Mouse (Mus musculus): ENCODE data around the gene Rmi2. TPM values are rescaled to one million over a fixed set of nuclear protein-coding genes. Genes with fewer than 3 reads are reported as not detected.
"Not testable (repeated sequence)": the region's sequence is repeated elsewhere in the genome, so short reads cannot be mapped to it uniquely, and the experiment has no call there.

Rmi2 gene
- polyA plus RNA-seq, 1 experiment: 4.8 TPM

GRCm38 (mm10) chr16:10790702-10791101, 44.2 kb upstream of the Rmi2 start, which contains the start of gene Prm3:
TSS of gene Prm3 (minus strand) at chr16:10790914.
- WGBS: 79% methylated on average over 9 of the region's 9 CpGs

DNA sequence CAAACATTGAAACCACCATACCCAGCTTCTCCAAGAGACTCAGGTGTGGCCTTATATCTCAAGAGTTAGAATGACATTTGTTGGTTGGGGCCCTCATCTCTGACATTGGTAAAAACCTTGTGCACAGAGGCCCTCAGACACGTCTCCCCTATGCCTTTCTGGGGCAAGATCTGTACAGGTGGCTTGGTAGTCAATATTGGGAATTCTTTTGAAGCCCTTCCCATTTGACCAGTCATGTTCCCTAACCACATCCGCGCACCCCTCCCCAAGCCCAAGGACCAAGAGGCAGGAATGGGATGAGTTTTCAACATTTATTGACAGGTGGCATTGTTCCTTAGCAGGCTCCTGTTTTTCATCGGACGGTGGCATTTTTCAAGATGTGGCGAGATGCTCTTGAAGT, 38.8 kb upstream of the Rmi2 start, which contains the start of gene Prm2:
Gene Prm2, minus strand, starts transcription at position 101 of the 400 bp plus-strand sequence.
- H3K4me3 ChIP-seq (replicated peaks; ENCODE audit: control insufficient read depth, low read depth, low read length): no peak within 1 kb of the TSS
- TF ChIP-seq CTCF (IDR thresholded peaks at IDR 0.05; ENCODE audit: control insufficient read depth, insufficient read depth, low read length) (no peak), POLR2A (IDR thresholded peaks at IDR 0.05; ENCODE audit: borderline replicate concordance, control insufficient read depth, low read depth, low read length) (no peak)
- no peaks in the 10 kb centered on the region for H3K4me1 ChIP-seq (ENCODE audit: control insufficient read depth, insufficient read depth, low read length)
- no peak within 1 kb of the TSS for H3K27ac ChIP-seq (ENCODE audit: control insufficient read depth, insufficient read depth, low read depth, low read length, poor library complexity)
- WGBS: 86% methylated on average over 6 of the region's 6 CpGs

More at GRCm38 (mm10) chr16:10790702-10791101, 44.2 kb upstream of the Rmi2 start, which contains the start of gene Prm3:
- peaks cover 3% of the 10 kb centered on the region; the same call in 1 of the 2 replicates for H3K4me1 ChIP-seq (ENCODE audit: control insufficient read depth, insufficient read depth, low read length)
- TF ChIP-seq CTCF (IDR thresholded peaks at IDR 0.05; ENCODE audit: control insufficient read depth, insufficient read depth, low read length) (no peak), POLR2A (IDR thresholded peaks at IDR 0.05; ENCODE audit: borderline replicate concordance, control insufficient read depth, low read depth, low read length) (no peak)
- H3K27ac ChIP-seq (ENCODE audit: control insufficient read depth, insufficient read depth, low read depth, low read length, poor library complexity): no peak within 1 kb of the TSS
- H3K4me3 ChIP-seq (replicated peaks; ENCODE audit: control insufficient read depth, low read depth, low read length): no peak within 1 kb of the TSS

DNA sequence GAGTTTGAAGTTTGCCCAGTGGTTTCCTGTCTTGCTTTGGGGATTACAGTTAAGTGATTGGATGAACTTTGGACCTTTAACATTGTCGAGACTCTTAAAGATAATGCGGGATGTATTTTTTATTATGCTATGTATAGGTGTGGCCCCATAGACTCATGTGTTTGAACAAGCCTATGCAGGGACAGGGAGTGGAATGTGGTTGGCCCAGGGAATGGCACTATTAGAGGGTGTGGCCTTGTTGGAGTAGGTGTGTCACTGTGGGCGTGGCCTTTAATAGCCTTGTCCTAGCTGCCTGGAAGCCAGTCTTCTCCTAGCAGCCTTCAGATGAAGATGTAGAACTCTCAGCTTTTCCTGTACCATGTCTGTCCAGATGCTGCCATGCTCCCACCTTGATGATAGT, 32.4 kb upstream of the Rmi2 start:
- WGBS: 83% methylated on average over 3 of the region's 3 CpGs
- not testable (repeated sequence) for H3K4me3 ChIP-seq (replicated peaks; ENCODE audit: control insufficient read depth, low read depth, low read length); H3K27ac ChIP-seq (ENCODE audit: control insufficient read depth, insufficient read depth, low read depth, low read length, poor library complexity); H3K4me1 ChIP-seq (ENCODE audit: control insufficient read depth, insufficient read depth, low read length)

DNA sequence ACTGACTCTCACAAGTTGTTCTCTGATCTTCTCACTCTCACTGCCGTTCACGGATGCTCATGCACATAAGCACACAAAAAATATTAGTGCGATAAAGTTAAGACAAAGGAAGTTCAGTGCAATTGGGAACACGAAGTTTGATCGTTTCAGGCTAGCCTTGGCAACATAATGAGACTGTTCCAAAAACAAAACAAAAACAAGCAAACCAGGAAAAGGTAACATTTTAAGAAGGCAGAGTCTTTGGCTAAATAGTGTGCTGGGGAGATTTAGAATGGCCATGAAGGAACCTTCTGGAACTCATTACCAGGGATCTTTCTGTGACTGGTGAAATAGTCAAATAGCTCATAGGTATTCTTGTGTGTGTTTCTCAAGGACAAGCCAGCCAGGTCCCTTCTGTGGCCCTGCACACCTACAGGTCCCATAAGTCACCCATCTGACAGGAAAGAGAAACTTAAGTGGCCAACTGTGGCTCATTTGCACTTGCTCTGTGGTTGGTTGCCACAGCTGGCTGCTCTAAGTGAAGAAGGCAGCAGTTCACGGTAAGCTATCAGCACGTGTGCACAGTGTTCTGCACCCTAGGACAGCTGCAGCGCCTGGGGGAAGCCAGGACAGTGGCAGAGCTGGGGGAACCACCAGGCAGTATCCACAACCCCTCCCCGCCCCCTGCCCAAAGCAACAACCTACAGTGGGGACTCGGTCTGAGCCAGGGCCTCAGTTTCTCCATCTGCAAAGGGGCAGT, 28.9 kb upstream of the Rmi2 start, which contains the start of gene Prm1:
Gene Prm1, minus strand, starts transcription at position 51 of the 739 bp plus-strand sequence.
- WGBS: 58% methylated on average over 10 of the region's 10 CpGs
- no peak for TF ChIP-seq POLR2A (IDR thresholded peaks at IDR 0.05; ENCODE audit: borderline replicate concordance, control insufficient read depth, low read depth, low read length)
- TF ChIP-seq CTCF (IDR thresholded peaks at IDR 0.05; ENCODE audit: control insufficient read depth, insufficient read depth, low read length): no peak
- Histone ChIP-seq H3K27ac (ENCODE audit: control insufficient read depth, insufficient read depth, low read depth, low read length, poor library complexity) (no peak within 1 kb of the TSS), H3K4me3 (replicated peaks; ENCODE audit: control insufficient read depth, low read depth, low read length) (no peak within 1 kb of the TSS), H3K4me1 (ENCODE audit: control insufficient read depth, insufficient read depth, low read length) (peaks cover 3% of the 10 kb centered on the region; the same call in 1 of the 2 replicates)

- Histone ChIP-seq H3K4me3 (replicated peaks; ENCODE audit: control insufficient read depth, low read depth, low read length) (no peak overlapping the region), H3K4me1 (ENCODE audit: control insufficient read depth, insufficient read depth, low read length) (peaks cover 7% of the 10 kb centered on the region; the same call in 1 of the 2 replicates), H3K27ac (ENCODE audit: control insufficient read depth, insufficient read depth, low read depth, low read length, poor library complexity) (no peak overlapping the region)
- WGBS: 80% methylated on average over 1 of the region's 1 CpGs
- TF ChIP-seq CTCF (IDR thresholded peaks at IDR 0.05; ENCODE audit: control insufficient read depth, insufficient read depth, low read length) (no peak), POLR2A (IDR thresholded peaks at IDR 0.05; ENCODE audit: borderline replicate concordance, control insufficient read depth, low read depth, low read length) (no peak)
These were observed 24.5 kb upstream of the Rmi2 start for GRCm38 (mm10) chr16:10810376-10810775.

DNA sequence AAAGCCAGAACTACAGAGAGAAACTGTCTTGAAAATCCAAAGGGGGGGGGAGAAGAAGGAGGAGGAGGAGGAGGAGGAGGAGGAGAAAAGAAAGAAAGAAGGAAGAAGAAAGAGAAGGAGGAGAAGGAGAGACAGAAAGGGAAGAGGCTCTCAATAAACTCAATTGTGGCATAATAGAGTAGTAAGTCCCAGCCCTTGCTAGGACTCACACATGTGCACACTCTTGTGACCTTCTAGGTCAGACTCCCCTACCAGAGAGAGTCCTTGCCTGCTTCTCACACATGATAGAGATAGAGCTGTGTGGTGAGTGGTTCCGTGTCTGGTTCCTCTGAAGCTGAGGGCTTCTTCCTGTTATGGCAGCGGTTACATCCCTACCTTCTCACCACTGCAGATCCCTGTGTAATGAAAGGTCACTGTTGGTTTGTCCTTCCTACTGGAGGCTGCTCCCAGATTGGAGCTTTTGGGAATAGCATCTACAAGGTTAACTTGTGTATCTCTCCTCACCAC, 21.9 kb upstream of the Rmi2 start, which contains the start of gene Gm11172:
Gene Gm11172, plus strand, starts transcription at position 51 of the 507 bp plus-strand sequence.
- H3K27ac ChIP-seq (ENCODE audit: control insufficient read depth, insufficient read depth, low read depth, low read length, poor library complexity): no peak within 1 kb of the TSS
- H3K4me1 ChIP-seq (ENCODE audit: control insufficient read depth, insufficient read depth, low read length): peaks cover 4% of the 10 kb centered on the region; the same call in 1 of the 2 replicates

GRCm38 (mm10) chr16:10813726-10814125, 21.1 kb upstream of the Rmi2 start:
- H3K4me3 ChIP-seq (replicated peaks; ENCODE audit: control insufficient read depth, low read depth, low read length): no peak overlapping the region
- WGBS: 51% methylated on average over 4 of the region's 4 CpGs
- TF ChIP-seq POLR2A (IDR thresholded peaks at IDR 0.05; ENCODE audit: borderline replicate concordance, control insufficient read depth, low read depth, low read length): no peak
- no peak for TF ChIP-seq CTCF (IDR thresholded peaks at IDR 0.05; ENCODE audit: control insufficient read depth, insufficient read depth, low read length)
- H3K27ac ChIP-seq (ENCODE audit: control insufficient read depth, insufficient read depth, low read depth, low read length, poor library complexity): no peak overlapping the region
- H3K4me1 ChIP-seq (ENCODE audit: control insufficient read depth, insufficient read depth, low read length): peaks cover 4% of the 10 kb centered on the region; the same call in 1 of the 2 replicates

More for the DNA sequence above, 21.9 kb upstream of the Rmi2 start, which contains the start of gene Gm11172:
- TF ChIP-seq CTCF (IDR thresholded peaks at IDR 0.05; ENCODE audit: control insufficient read depth, insufficient read depth, low read length): no peak
- no peak for TF ChIP-seq POLR2A (IDR thresholded peaks at IDR 0.05; ENCODE audit: borderline replicate concordance, control insufficient read depth, low read depth, low read length)
- WGBS: 29% methylated on average over 2 of the region's 2 CpGs
- H3K4me3 ChIP-seq (replicated peaks; ENCODE audit: control insufficient read depth, low read depth, low read length): no peak within 1 kb of the TSS

DNA sequence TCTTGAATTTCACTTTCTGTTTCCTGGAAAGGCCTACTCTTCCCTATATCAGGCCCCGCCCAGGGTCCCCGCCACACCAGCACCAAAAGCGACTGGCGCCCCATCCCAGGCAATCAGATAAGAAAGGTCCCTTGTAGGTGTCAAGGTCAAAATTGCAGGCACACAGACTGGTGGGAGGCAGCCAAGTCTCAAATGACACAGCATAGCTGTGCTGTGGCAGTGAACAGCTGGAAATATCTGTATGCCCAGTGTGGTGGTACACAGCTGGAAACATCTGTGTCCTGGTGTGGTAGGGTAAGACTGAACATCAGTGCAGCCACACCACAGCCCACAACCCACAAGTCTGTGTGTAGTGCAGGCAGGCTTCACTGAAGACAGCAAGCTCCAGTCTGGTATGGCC, 20.0 kb upstream of the Rmi2 start:
- no peak overlapping the region for H3K27ac ChIP-seq (ENCODE audit: control insufficient read depth, insufficient read depth, low read depth, low read length, poor library complexity)
- TF ChIP-seq POLR2A (IDR thresholded peaks at IDR 0.05; ENCODE audit: borderline replicate concordance, control insufficient read depth, low read depth, low read length): no peak
- no peak for TF ChIP-seq CTCF (IDR thresholded peaks at IDR 0.05; ENCODE audit: control insufficient read depth, insufficient read depth, low read length)
- H3K4me3 ChIP-seq (replicated peaks; ENCODE audit: control insufficient read depth, low read depth, low read length): no peak overlapping the region
- WGBS: 35% methylated on average over 4 of the region's 4 CpGs
- H3K4me1 ChIP-seq (ENCODE audit: control insufficient read depth, insufficient read depth, low read length): peaks cover 4% of the 10 kb centered on the region; the same call in 1 of the 2 replicates
